Mouse (Mus musculus) lung, embryonic 15.5 days (tissue): ENCODE results near the gene Cdkn2aip. TPM values are rescaled to one million over a fixed set of nuclear protein-coding genes. Genes with fewer than 3 reads are reported as not detected.
A peak's percentile ranks its signal among the peaks of the same experiment; 100 is the strongest.

Experiments used
- ATAC-seq: fragments of 200-750 bp; cut with Nextera tagmentation; 2 replicates; pipeline ENCODE4 v1.8.0; 2017; ENCODE audit warnings: moderate number of reproducible peaks, borderline replicate concordance; ENCODE audit not compliant: low FRiP score, low TSS enrichment; ENCODE audit errors: extremely low read depth
- H3K27ac ChIP-seq: fragments of 300-500 bp; sonication (generic); 2 replicates; pipeline ENCODE4 v1.5.1; 2015; ENCODE audit warnings: moderate library complexity, mild to moderate bottlenecking, inconsistent platforms
- H3K27me3 ChIP-seq: fragments of 300-500 bp; sonication (generic); 2 replicates; pipeline ENCODE4 v1.6.1; 2015; ENCODE audit warnings: inconsistent platforms
- H3K36me3 ChIP-seq: fragments of 300-500 bp; sonication (generic); 2 replicates; pipeline ENCODE4 v1.6.1; 2015; ENCODE audit warnings: inconsistent platforms
- H3K4me1 ChIP-seq: fragments of 300-500 bp; sonication (generic); 2 replicates; pipeline ENCODE4 v1.6.1; 2015; ENCODE audit warnings: inconsistent platforms
- H3K4me2 ChIP-seq: fragments of 300-500 bp; sonication (generic); 2 replicates; pipeline ENCODE4 v1.6.1; 2015; ENCODE audit warnings: inconsistent platforms, mild to moderate bottlenecking, moderate library complexity
- H3K4me3 ChIP-seq: fragments of 300-500 bp; sonication (generic); 2 replicates; pipeline ENCODE4 v1.5.1; 2015; ENCODE audit warnings: mild to moderate bottlenecking, inconsistent platforms
- H3K9ac ChIP-seq: fragments of 300-500 bp; sonication (generic); 2 replicates; pipeline ENCODE4 v1.6.1; 2015; ENCODE audit warnings: inconsistent platforms
- H3K9me3 ChIP-seq: fragments of 300-500 bp; sonication (generic); 2 replicates; pipeline ENCODE4 v1.6.1; 2016; ENCODE audit warnings: inconsistent platforms
- WGBS: fragments of 180-500 bp; shearing (Covaris S2); methylation state at CpG from one replicate; pipeline ENCODE4 v1.1.7; 2015; 5-methylcytosine and 5-hydroxymethylcytosine counted together
- polyA plus RNA-seq: library from polyadenylated mRNA; unstranded; fragments of >200 nt; fragmentation: Nextera tagmentation; extraction: Ambion mirVana; gene quantifications from 2 replicates; pipeline ENCODE4 v1.2.1, GENCODE M21; 2015

Cdkn2aip gene
- polyA plus RNA-seq, 1 experiment from 2014 or later, result 25.0 TPM

DNA sequence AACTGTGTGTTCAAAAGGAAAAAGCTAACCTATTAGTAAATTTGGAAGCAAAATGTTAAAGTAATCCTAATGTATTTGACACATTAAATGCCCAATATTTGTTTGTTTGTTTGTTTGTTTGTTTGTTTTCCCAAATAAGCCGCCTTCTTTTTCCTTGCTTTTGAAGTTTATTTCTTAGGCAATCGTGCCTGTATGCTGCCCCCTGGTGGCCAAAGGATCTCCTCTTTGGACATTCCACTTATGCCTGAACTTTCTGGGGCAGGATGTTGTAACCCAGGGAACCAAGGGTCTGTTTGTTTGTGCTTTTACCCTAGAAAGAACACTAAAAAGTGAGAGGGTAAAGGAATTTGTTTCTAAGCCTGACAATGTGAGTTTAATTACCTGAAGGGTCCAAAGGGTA is 20.6 kb downstream of the Cdkn2aip start:
- 12% methylated on average over 2 of the region's 2 CpGs for WGBS
- no peak overlapping the region for H3K4me2 ChIP-seq
- H3K9me3 ChIP-seq, result no peaks in the 10 kb centered on the region
- no peaks in the 10 kb centered on the region for H3K4me1 ChIP-seq
- no peak for ATAC-seq
- no peak overlapping the region for H3K27ac ChIP-seq
- H3K27me3 ChIP-seq, result no peaks in the 10 kb centered on the region
- no peak overlapping the region for H3K9ac ChIP-seq
- no peak overlapping the region for H3K4me3 ChIP-seq
- no peaks in the 10 kb centered on the region for H3K36me3 ChIP-seq

DNA sequence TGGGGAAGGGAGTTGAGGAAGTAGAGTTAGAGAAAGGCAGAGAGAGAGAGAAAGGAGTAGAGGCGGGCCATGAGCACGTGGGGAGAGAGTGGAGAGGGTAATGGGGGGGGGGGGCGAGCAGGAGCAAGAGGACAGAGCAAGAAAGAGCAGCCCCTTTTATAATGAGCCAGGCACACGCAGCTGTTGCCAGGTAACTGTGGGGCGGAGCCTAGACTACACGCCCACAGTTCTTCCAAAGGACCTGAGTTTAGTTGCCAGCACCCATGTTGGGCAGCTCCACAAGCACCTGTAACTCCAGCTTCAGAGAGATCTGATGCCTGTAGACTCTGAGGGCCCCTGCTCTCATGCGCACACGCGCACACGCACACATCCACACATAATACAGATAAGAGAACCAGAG is 21.9 kb downstream of the Cdkn2aip start:
- Histone ChIP-seq H3K9ac (no peak overlapping the region), H3K36me3 (no peaks in the 10 kb centered on the region), H3K27me3 (no peaks in the 10 kb centered on the region), H3K4me1 (no peaks in the 10 kb centered on the region), H3K9me3 (no peaks in the 10 kb centered on the region), H3K27ac (no peak overlapping the region), H3K4me2 (no peak overlapping the region), H3K4me3 (no peak overlapping the region)
- WGBS, result 68% methylated on average over 9 of the region's 10 CpGs
- no peak for ATAC-seq

DNA sequence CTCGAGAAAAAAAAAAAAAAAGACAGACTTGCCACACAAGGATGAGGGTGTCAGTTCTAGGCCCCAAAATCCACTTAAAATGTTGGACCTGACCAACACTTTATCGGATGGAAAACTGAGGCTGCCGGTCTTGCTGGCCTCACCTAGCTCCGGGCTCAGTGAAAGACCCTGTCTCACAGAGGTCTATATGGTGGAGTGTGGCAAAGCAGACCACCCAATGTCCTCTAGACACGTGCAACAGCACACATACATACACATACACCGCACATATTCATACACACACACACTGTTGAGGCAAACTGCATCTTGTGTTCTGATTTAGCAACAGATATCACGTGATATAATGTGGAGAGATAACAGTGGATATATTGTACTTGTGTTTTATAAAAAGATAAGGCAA is 22.4 kb downstream of the Cdkn2aip start:
- no peak overlapping the region for H3K9ac ChIP-seq
- WGBS, result 62% methylated on average over 7 of the region's 7 CpGs

DNA sequence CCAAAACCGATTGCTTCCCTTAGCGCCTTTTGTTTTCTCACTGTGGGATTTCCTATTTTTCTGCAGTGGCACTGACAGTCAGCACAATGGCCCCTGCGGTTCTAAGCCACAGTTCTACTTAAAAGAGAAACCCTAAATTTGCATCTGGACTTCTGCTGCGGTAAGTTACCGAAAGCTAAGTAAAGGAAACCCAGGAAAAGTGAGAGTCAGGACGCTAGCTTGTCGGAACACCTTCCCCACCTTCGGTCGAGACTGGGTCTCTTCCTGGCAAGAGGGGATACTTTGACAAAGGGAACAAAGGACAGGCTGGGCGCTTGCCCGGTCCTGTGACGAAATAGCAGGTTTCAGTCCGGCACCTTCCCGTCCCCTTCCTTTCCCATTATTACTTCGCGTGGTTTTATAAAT is 23.1 kb downstream of the Cdkn2aip start:
- no peak for ATAC-seq
- no peaks in the 10 kb centered on the region for H3K9me3 ChIP-seq
- 9% methylated on average over 16 of the region's 16 CpGs for WGBS
- H3K4me2 ChIP-seq, result peak overlapping the region; percentile 48
- no peaks in the 10 kb centered on the region for H3K4me1 ChIP-seq
- no peaks in the 10 kb centered on the region for H3K36me3 ChIP-seq
- peak overlapping the region; percentile 17 for H3K9ac ChIP-seq
- H3K27ac ChIP-seq, result no peak overlapping the region
- peak overlapping the region; percentile 20 for H3K4me3 ChIP-seq
- H3K27me3 ChIP-seq, result no peaks in the 10 kb centered on the region

More for the DNA sequence above, 22.4 kb downstream of the Cdkn2aip start:
- Histone ChIP-seq H3K4me3 (no peak overlapping the region), H3K4me2 (peak overlapping the region; percentile 48; the same call in 1 of the 2 replicates), H3K4me1 (no peaks in the 10 kb centered on the region), H3K36me3 (no peaks in the 10 kb centered on the region), H3K27me3 (no peaks in the 10 kb centered on the region), H3K9me3 (no peaks in the 10 kb centered on the region), H3K27ac (no peak overlapping the region)
- no peak for ATAC-seq

DNA sequence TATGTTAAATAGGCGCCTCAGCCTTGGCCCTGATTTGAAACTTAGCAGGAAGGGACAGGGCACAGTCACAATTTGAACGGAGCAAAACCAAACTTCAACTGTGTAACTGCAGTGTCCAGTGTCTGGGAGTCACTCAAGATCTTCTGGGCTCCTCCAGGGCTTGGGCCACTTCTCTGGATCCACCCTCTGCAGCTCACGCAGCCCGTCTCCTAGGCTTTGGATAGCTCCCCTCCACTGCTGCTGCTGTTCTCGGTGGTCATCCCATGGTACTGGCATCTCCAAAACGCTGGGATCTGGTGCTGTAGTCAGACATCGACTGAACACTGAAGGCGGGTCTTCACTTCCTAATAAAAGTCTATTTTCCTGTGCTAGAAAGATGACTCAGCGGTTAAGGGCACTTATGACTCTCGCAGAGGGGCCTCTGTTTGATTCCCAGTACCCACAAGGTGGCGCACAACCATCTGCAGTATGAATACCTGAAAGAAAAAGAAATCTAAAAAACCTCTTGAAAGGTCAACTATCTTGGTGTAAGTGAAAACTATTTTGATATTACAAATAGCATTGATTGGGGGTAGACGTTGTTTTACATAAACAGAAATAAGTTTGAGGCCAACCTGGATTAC is 23.9 kb downstream of the Cdkn2aip start:
- Histone ChIP-seq H3K4me3 (no peak overlapping the region), H3K36me3 (no peaks in the 10 kb centered on the region), H3K4me2 (no peak overlapping the region), H3K27ac (no peak overlapping the region), H3K9ac (no peak overlapping the region), H3K27me3 (no peaks in the 10 kb centered on the region), H3K9me3 (no peaks in the 10 kb centered on the region), H3K4me1 (no peaks in the 10 kb centered on the region)
- 59% methylated on average over 12 of the region's 12 CpGs for WGBS
- no peak for ATAC-seq

DNA sequence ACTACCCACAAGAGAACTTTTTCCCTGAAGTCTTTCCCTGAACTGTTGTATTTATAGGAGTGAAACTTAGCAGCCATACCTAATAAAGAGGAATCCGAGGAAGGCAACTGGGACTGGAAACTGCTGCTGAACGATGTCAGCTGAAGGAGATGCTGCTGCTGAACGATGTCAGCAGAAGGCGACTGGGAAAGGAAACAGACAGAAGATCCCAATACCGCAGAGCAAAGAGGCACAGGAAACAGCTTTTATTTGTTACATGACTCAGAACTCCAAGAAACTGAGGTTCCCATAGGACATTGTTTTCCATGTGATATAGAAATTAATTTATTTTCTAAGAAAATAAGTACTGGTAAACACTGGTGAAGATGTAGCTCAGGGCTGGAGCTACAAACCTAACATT is 29.3 kb downstream of the Cdkn2aip start:
- Histone ChIP-seq H3K9me3 (no peaks in the 10 kb centered on the region), H3K27ac (no peak overlapping the region), H3K9ac (no peak overlapping the region), H3K36me3 (no peaks in the 10 kb centered on the region), H3K4me2 (no peak overlapping the region), H3K4me1 (no peaks in the 10 kb centered on the region), H3K27me3 (no peaks in the 10 kb centered on the region), H3K4me3 (no peak overlapping the region)
- ATAC-seq, result no peak
- WGBS, result 50% methylated on average over 5 of the region's 5 CpGs

DNA sequence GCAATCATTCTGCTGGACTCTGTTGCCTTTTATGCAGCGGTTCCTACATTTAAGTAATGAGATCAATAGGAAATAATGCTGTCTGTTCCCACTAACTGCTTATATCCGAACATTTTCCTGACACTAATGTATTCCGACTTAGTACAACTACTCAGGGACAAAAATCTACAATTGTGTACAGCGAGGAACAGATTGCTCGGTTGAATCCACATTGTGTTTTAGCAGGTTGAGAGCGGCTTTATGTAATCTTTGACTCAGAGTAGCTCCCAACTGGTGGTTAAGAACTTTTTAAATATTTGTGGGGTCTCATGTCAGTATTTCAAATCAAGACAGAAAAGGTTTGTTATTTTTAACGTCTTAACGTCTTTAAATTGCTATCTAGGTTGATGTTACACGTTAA is 29.7 kb downstream of the Cdkn2aip start:
- Histone ChIP-seq H3K4me2 (no peak overlapping the region), H3K27ac (no peak overlapping the region)
- WGBS, result 79% methylated on average over 9 of the region's 9 CpGs

DNA sequence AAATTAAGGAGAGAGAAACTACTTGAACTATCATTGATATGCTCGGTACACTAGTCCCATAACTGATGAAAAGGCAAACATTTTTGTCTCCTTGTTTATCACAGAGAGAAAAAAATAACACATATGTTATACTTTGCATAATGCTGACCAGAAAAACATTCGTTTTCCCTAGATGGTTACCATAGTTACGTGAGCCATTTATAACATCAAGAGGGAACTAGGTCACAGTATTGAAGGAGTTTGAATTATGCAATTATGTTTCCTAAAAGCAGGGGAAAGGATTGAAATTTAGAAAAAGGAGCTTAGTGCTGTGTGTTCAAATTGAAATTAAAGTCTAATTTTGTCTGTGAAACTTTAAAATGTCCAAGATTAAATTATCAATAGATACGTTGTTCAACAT is 33.4 kb downstream of the Cdkn2aip start:
- Histone ChIP-seq H3K27ac (no peak overlapping the region), H3K9ac (no peak overlapping the region), H3K9me3 (no peaks in the 10 kb centered on the region), H3K4me3 (no peak overlapping the region), H3K4me2 (no peak overlapping the region), H3K36me3 (no peaks in the 10 kb centered on the region), H3K4me1 (peaks cover 9% of the 10 kb centered on the region), H3K27me3 (no peaks in the 10 kb centered on the region)
- ATAC-seq, result no peak
- WGBS, result 78% methylated on average over 4 of the region's 4 CpGs

More for the DNA sequence above, 29.7 kb downstream of the Cdkn2aip start:
- Histone ChIP-seq H3K9ac (no peak overlapping the region), H3K9me3 (no peaks in the 10 kb centered on the region), H3K4me3 (no peak overlapping the region), H3K4me1 (no peaks in the 10 kb centered on the region), H3K36me3 (no peaks in the 10 kb centered on the region), H3K27me3 (no peaks in the 10 kb centered on the region)
- no peak for ATAC-seq

DNA sequence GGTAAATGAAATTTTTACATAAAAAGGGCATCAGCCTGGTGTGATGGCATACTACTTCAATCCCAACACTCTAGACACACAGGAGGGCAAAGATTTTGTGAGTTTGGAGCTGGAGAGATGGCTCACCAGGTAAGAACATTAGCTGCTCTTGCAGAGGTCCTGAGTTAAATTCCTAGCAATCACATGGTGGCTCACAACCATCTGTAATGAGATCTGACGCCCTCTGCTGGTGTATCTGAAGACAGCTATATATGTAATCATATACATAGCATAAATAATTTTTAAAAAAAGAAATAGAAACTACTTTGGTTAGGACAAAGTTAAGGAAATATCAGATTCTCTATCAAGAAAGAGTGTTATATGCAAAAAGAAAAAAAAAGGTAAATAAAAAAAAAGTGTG is 34.1 kb downstream of the Cdkn2aip start:
- Histone ChIP-seq H3K27me3 (no peaks in the 10 kb centered on the region), H3K27ac (no peak overlapping the region), H3K4me3 (no peak overlapping the region), H3K9me3 (no peaks in the 10 kb centered on the region), H3K36me3 (no peaks in the 10 kb centered on the region), H3K4me2 (no peak overlapping the region), H3K4me1 (peaks cover 9% of the 10 kb centered on the region), H3K9ac (no peak overlapping the region)
- no peak for ATAC-seq
- WGBS, result 68% methylated on average over 1 of the region's 1 CpGs

DNA sequence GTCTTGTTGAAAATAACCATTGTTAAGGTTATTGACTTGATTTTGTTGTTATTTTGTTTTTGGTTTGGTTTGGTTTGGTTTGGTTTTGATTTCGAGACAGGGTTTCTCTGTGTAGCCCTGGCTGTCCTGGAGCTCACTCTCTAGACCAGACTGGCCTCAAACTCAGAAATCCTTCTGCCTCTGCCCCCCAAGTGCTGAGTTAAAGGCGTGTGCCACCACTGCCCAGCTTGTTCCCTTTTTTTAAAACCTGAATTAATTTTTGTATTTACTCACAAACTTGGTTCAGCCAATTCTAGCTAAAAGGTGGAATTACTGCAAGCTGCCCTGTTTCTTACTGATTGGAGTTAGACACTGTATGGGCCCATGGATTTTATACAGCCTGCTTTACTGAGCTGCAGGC is 37.1 kb downstream of the Cdkn2aip start:
- Histone ChIP-seq H3K27me3 (no peaks in the 10 kb centered on the region), H3K9me3 (no peaks in the 10 kb centered on the region), H3K36me3 (no peaks in the 10 kb centered on the region), H3K4me2 (peak overlapping the region; percentile 72), H3K4me1 (peaks cover 13% of the 10 kb centered on the region), H3K27ac (no peak overlapping the region), H3K4me3 (peak overlapping the region; percentile 98), H3K9ac (peak overlapping the region; percentile 95)
- 50% methylated on average over 2 of the region's 2 CpGs for WGBS
- no peak for ATAC-seq

DNA sequence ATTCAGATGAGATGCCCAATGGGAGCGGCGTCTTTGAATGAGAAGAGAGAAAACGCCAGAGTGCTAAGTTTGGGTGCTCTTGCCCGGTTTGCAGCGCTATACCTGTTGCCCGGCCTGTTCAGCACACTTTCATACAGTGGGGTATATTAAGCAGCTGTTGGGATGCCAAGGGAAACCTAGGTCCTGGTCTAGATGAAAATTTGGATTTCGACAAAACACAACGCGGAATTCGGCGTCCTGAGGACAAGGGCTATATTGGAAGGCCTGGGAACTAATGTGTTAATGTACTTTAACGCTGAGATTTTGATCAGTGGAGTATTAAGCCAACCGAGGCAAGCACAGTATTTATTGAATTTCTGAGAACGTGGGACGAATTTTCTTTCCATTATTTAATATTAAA is 37.5 kb downstream of the Cdkn2aip start:
- Histone ChIP-seq H3K9ac (peak overlapping the region; percentile 95), H3K4me3 (peak overlapping the region; percentile 98), H3K27ac (peak overlapping the region; percentile 99), H3K27me3 (no peaks in the 10 kb centered on the region), H3K36me3 (no peaks in the 10 kb centered on the region), H3K9me3 (no peaks in the 10 kb centered on the region), H3K4me2 (peak overlapping the region; percentile 72), H3K4me1 (peaks cover 13% of the 10 kb centered on the region)
- 1% methylated on average over 15 of the region's 15 CpGs for WGBS
- ATAC-seq, result no peak

DNA sequence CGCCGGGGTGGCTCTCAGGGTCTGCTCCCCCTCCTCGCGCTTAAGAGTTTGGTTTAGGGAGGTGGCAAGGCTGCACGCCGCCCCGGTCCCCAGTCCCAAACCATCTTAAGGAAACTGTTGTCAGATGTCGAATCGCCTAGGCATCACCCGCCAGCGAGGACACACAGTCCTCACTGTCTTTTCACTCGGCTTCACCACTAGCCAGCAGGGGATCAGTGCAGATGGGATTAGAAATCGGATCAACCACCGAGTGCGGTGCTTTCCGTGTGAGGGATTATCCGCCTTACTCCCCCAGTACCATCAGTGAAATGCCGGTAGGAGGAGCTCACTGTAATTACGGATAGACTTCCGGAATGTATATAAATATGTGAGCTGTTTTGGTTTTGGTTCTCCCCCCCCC is 37.9 kb downstream of the Cdkn2aip start:
- Histone ChIP-seq H3K4me1 (peaks cover 13% of the 10 kb centered on the region), H3K27ac (peak overlapping the region; percentile 99), H3K9ac (peak overlapping the region; percentile 95), H3K9me3 (no peaks in the 10 kb centered on the region), H3K4me2 (peak overlapping the region; percentile 72), H3K27me3 (no peaks in the 10 kb centered on the region), H3K36me3 (no peaks in the 10 kb centered on the region), H3K4me3 (peak overlapping the region; percentile 98)
- ATAC-seq, result no peak
- WGBS, result under 1% methylated on average over 20 of the region's 20 CpGs
